Mouse (Mus musculus) liver, embryonic 16.5 days (tissue): ENCODE measurements around the gene Golga7b. TPM values are rescaled to one million over a fixed set of nuclear protein-coding genes. Genes with fewer than 3 reads are reported as not detected.

Experiments
- ATAC-seq: fragments of 200-750 bp; cut with Nextera tagmentation; 2 replicates; pipeline ENCODE4 v1.8.0; 2017; ENCODE audit warnings: low read depth, mild to moderate bottlenecking, moderate number of reproducible peaks, moderate library complexity
- H3K27ac ChIP-seq: fragments of 300-500 bp; sonication (generic); 2 replicates; pipeline ENCODE4 v1.5.1; 2014; ENCODE audit warnings: mild to moderate bottlenecking, low read length
- H3K27me3 ChIP-seq: fragments of 300-500 bp; sonication (generic); 2 replicates; pipeline ENCODE4 v1.6.1; 2014; ENCODE audit warnings: low read depth, low read length, mixed read lengths; ENCODE audit not compliant: control insufficient read depth, insufficient read depth
- H3K36me3 ChIP-seq: fragments of 300-500 bp; sonication (generic); 2 replicates; pipeline ENCODE4 v1.6.1; 2014; ENCODE audit warnings: mild to moderate bottlenecking; ENCODE audit not compliant: control insufficient read depth, insufficient read depth
- H3K4me1 ChIP-seq: fragments of 300-500 bp; sonication (generic); 2 replicates; pipeline ENCODE4 v1.6.1; 2014; ENCODE audit warnings: low read depth, low read length, mixed read lengths; ENCODE audit not compliant: control insufficient read depth
- H3K4me2 ChIP-seq: fragments of 300-500 bp; sonication (generic); 2 replicates; pipeline ENCODE4 v1.6.1; 2014; ENCODE audit warnings: low read depth, low read length, mixed read lengths
- H3K4me3 ChIP-seq: fragments of 300-500 bp; sonication (generic); 2 replicates; pipeline ENCODE4 v1.5.1; 2014; ENCODE audit warnings: low read depth, mild to moderate bottlenecking, low read length
- H3K9ac ChIP-seq: fragments of 300-500 bp; sonication (generic); 2 replicates; pipeline ENCODE4 v1.6.1; 2014; ENCODE audit warnings: low read depth, low read length
- H3K9me3 ChIP-seq: fragments of 300-500 bp; sonication (generic); replicated peaks from 2 replicates; pipeline ENCODE4 v1.6.1; 2016; ENCODE audit warnings: low read length; ENCODE audit not compliant: control insufficient read depth
- WGBS: fragments of 180-500 bp; shearing (Covaris S2); extraction: QIAGEN DNeasy Blood & Tissue Kit; methylation state at CpG from one replicate; pipeline ENCODE4 v1.1.7; 2014; ENCODE audit not compliant: insufficient replicate concordance; 5-methylcytosine and 5-hydroxymethylcytosine counted together
- polyA plus RNA-seq: library from polyadenylated mRNA; unstranded; fragments of >200 nt; fragmentation: Nextera tagmentation; extraction: Ambion mirVana; gene quantifications from 2 replicates; pipeline ENCODE4 v1.2.1, GENCODE M21; 2015

Golga7b gene
- polyA plus RNA-seq = not detected in 2 replicates

- no peak within 1 kb of the TSS for H3K27ac ChIP-seq
- H3K4me2 ChIP-seq = no peak within 1 kb of the TSS
- no peaks in the 10 kb centered on the region for H3K9me3 ChIP-seq
- H3K9ac ChIP-seq = no peak within 1 kb of the TSS
- no peaks in the 10 kb centered on the region for H3K4me1 ChIP-seq
- ATAC-seq = no peak
- WGBS = 37% methylated on average over 3 of the region's 3 CpGs
- H3K36me3 ChIP-seq = no peaks in the 10 kb centered on the region
- H3K4me3 ChIP-seq = no peak within 1 kb of the TSS
- no peaks in the 10 kb centered on the region for H3K27me3 ChIP-seq
Measured at GRCm38 (mm10) chr19:42247519-42247918, at the start of gene Golga7b. Golga7b (plus strand) TSS chr19:42247574.

GRCm38 (mm10) chr19:42198026-42198425 lies 49.3 kb upstream of the Golga7b start:
- Histone ChIP-seq H3K36me3 (no peaks in the 10 kb centered on the region), H3K27ac (no peak overlapping the region), H3K4me2 (no peak overlapping the region), H3K9ac (no peak overlapping the region), H3K27me3 (peaks cover 49% of the 10 kb centered on the region), H3K9me3 (no peaks in the 10 kb centered on the region), H3K4me3 (no peak overlapping the region), H3K4me1 (no peaks in the 10 kb centered on the region)
- no peak for ATAC-seq
- WGBS = 47% methylated on average over 11 of the region's 11 CpGs

- Histone ChIP-seq H3K4me1 (no peaks in the 10 kb centered on the region), H3K27me3 (peaks cover 51% of the 10 kb centered on the region), H3K27ac (no peak within 1 kb of the TSS), H3K4me3 (no peak within 1 kb of the TSS), H3K4me2 (no peak within 1 kb of the TSS), H3K36me3 (no peaks in the 10 kb centered on the region), H3K9me3 (no peaks in the 10 kb centered on the region), H3K9ac (no peak within 1 kb of the TSS)
- no peak for ATAC-seq
- 3% methylated on average over 60 of the region's 60 CpGs for WGBS
Measured at GRCm38 (mm10) chr19:42201696-42202381, 45.5 kb upstream of the Golga7b start, which contains the start of gene Sfrp5. Sfrp5 (minus strand) TSS chr19:42202252.

GRCm38 (mm10) chr19:42202467-42202866 lies 44.9 kb upstream of the Golga7b start:
- H3K4me3 ChIP-seq = no peak overlapping the region
- WGBS = 25% methylated on average over 8 of the region's 8 CpGs
- no peak overlapping the region for H3K4me2 ChIP-seq
- H3K27me3 ChIP-seq = peaks cover 51% of the 10 kb centered on the region
- H3K9me3 ChIP-seq = no peaks in the 10 kb centered on the region
- no peak overlapping the region for H3K27ac ChIP-seq
- no peaks in the 10 kb centered on the region for H3K36me3 ChIP-seq
- no peak for ATAC-seq
- no peaks in the 10 kb centered on the region for H3K4me1 ChIP-seq
- no peak overlapping the region for H3K9ac ChIP-seq

- no peak overlapping the region for H3K9ac ChIP-seq
- no peaks in the 10 kb centered on the region for H3K4me1 ChIP-seq
- H3K4me3 ChIP-seq = no peak overlapping the region
- H3K36me3 ChIP-seq = no peaks in the 10 kb centered on the region
- no peak overlapping the region for H3K27ac ChIP-seq
- no peaks in the 10 kb centered on the region for H3K9me3 ChIP-seq
- ATAC-seq = no peak
- no peak overlapping the region for H3K4me2 ChIP-seq
- WGBS = 59% methylated on average over 4 of the region's 4 CpGs
- H3K27me3 ChIP-seq = peaks cover 39% of the 10 kb centered on the region
Measured at GRCm38 (mm10) chr19:42204306-42204705, 43.1 kb upstream of the Golga7b start.

GRCm38 (mm10) chr19:42205201-42205600 lies 42.2 kb upstream of the Golga7b start:
- Histone ChIP-seq H3K4me3 (no peak overlapping the region), H3K9me3 (no peaks in the 10 kb centered on the region), H3K4me1 (no peaks in the 10 kb centered on the region), H3K27me3 (peaks cover 30% of the 10 kb centered on the region), H3K36me3 (no peaks in the 10 kb centered on the region), H3K27ac (no peak overlapping the region), H3K4me2 (no peak overlapping the region), H3K9ac (no peak overlapping the region)
- 71% methylated on average over 8 of the region's 8 CpGs for WGBS
- no peak for ATAC-seq

GRCm38 (mm10) chr19:42209485-42209884 lies 37.9 kb upstream of the Golga7b start:
- H3K9me3 ChIP-seq = no peaks in the 10 kb centered on the region
- no peak overlapping the region for H3K9ac ChIP-seq
- ATAC-seq = no peak
- H3K4me1 ChIP-seq = no peaks in the 10 kb centered on the region
- no peaks in the 10 kb centered on the region for H3K27me3 ChIP-seq
- no peak overlapping the region for H3K4me3 ChIP-seq
- 53% methylated on average over 7 of the region's 7 CpGs for WGBS
- no peak overlapping the region for H3K4me2 ChIP-seq
- no peaks in the 10 kb centered on the region for H3K36me3 ChIP-seq
- no peak overlapping the region for H3K27ac ChIP-seq

GRCm38 (mm10) chr19:42209976-42210375 lies 37.4 kb upstream of the Golga7b start:
- H3K27me3 ChIP-seq = no peaks in the 10 kb centered on the region
- no peaks in the 10 kb centered on the region for H3K36me3 ChIP-seq
- H3K9ac ChIP-seq = no peak overlapping the region
- no peaks in the 10 kb centered on the region for H3K4me1 ChIP-seq
- WGBS = 55% methylated on average over 6 of the region's 6 CpGs
- no peaks in the 10 kb centered on the region for H3K9me3 ChIP-seq
- no peak overlapping the region for H3K4me3 ChIP-seq
- ATAC-seq = no peak
- H3K27ac ChIP-seq = no peak overlapping the region
- no peak overlapping the region for H3K4me2 ChIP-seq

GRCm38 (mm10) chr19:42211936-42212335 lies 35.4 kb upstream of the Golga7b start:
- no peak overlapping the region for H3K27ac ChIP-seq
- WGBS = 21% methylated on average over 8 of the region's 8 CpGs
- no peak for ATAC-seq
- no peak overlapping the region for H3K9ac ChIP-seq
- no peaks in the 10 kb centered on the region for H3K4me1 ChIP-seq
- H3K36me3 ChIP-seq = no peaks in the 10 kb centered on the region
- H3K9me3 ChIP-seq = no peaks in the 10 kb centered on the region
- no peaks in the 10 kb centered on the region for H3K27me3 ChIP-seq
- no peak overlapping the region for H3K4me3 ChIP-seq
- no peak overlapping the region for H3K4me2 ChIP-seq
